Mouse (Mus musculus) forebrain, embryonic 14.5 days (tissue): ENCODE results near the gene Tspo. TPM values are rescaled to one million over a fixed set of nuclear protein-coding genes. Genes with fewer than 3 reads are reported as not detected.
A peak's percentile ranks its signal among the peaks of the same experiment; 100 is the strongest.

Experiments used
- ATAC-seq: fragments of 200-750 bp; cut with Nextera tagmentation; 2 replicates; pipeline ENCODE4 v1.8.0; 2017; ENCODE audit warnings: mild to moderate bottlenecking, moderate library complexity
- DNase-seq: peaks from one replicate; pipeline ENCODE4 v3.0.0-alpha.2; 2015; ENCODE audit warnings: low spot score
- H3K27ac ChIP-seq: fragments of 300-500 bp; sonication (generic); 2 replicates; pipeline ENCODE4 v1.5.1; 2014; ENCODE audit warnings: low read depth, mild to moderate bottlenecking, control low read depth, low read length, moderate library complexity
- H3K27me3 ChIP-seq: fragments of 300-500 bp; sonication (generic); replicated peaks from 2 replicates; pipeline ENCODE4 v1.6.1; 2014; ENCODE audit warnings: low read length, control low read depth, mixed read lengths; ENCODE audit not compliant: control insufficient read depth, insufficient read depth
- H3K36me3 ChIP-seq: fragments of 300-500 bp; sonication (generic); 2 replicates; pipeline ENCODE4 v1.6.1; 2014; ENCODE audit warnings: low read length, control low read depth; ENCODE audit not compliant: control insufficient read depth, insufficient read depth
- H3K4me1 ChIP-seq: fragments of 300-500 bp; sonication (generic); 2 replicates; pipeline ENCODE4 v1.6.1; 2014; ENCODE audit warnings: antibody characterized with exemption, low read length, control low read depth; ENCODE audit not compliant: control insufficient read depth, insufficient read depth
- H3K4me2 ChIP-seq: fragments of 300-500 bp; sonication (generic); 2 replicates; pipeline ENCODE4 v1.6.1; 2014; ENCODE audit warnings: mild to moderate bottlenecking, control low read depth, low read length
- H3K4me3 ChIP-seq: fragments of 300-500 bp; sonication (generic); 2 replicates; pipeline ENCODE4 v1.5.1; 2014; ENCODE audit warnings: low read depth, low read length, control low read depth
- H3K9ac ChIP-seq: fragments of 300-500 bp; sonication (generic); 2 replicates; pipeline ENCODE4 v1.6.1; 2014; ENCODE audit warnings: mild to moderate bottlenecking, low read length, control low read depth, moderate library complexity
- H3K9me3 ChIP-seq: fragments of 300-500 bp; sonication (generic); replicated peaks from 2 replicates; pipeline ENCODE4 v1.6.1; 2016; ENCODE audit warnings: low read length, control low read depth, mixed read lengths; ENCODE audit not compliant: control insufficient read depth
- WGBS: fragments of 180-500 bp; shearing (Covaris S2); extraction: QIAGEN DNeasy Blood & Tissue Kit; methylation state at CpG from one replicate; pipeline ENCODE4 v1.1.7; 2014; 5-methylcytosine and 5-hydroxymethylcytosine counted together
- polyA plus RNA-seq: library from polyadenylated mRNA; unstranded; fragments of >200 nt; fragmentation: Nextera tagmentation; extraction: Ambion mirVana; gene quantifications from 2 replicates; pipeline ENCODE4 v1.2.1, GENCODE M21; 2014

Gene Tspo
- polyA plus RNA-seq, 1 experiment from 2014 or later: 18.4 TPM

DNA sequence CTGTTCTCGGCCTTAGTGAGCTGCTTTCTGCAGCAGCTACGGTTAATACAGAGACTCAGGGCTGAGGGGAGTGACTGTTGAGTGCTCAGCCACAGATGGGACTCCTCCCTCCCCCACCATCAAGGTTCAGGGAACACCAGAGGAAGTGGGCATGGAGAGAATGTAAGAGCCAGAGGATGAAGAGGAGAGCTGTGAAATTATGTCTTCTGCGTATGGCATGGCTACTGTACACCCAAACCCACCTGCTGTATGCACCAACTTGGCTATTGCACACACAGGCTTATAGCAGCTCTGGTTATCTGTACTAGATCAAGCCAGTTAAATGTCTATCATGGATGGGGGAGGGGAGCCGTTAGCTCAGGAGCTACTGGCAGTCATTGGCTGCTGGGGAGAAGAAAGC lies 37.8 kb downstream of the Tspo start:
- DNase-seq (no peak), ATAC-seq (no peak)
- no peaks in the 10 kb centered on the region for H3K36me3 ChIP-seq
- H3K4me1 ChIP-seq: no peaks in the 10 kb centered on the region
- H3K9me3 ChIP-seq: no peaks in the 10 kb centered on the region
- no peak overlapping the region for H3K27ac ChIP-seq
- no peak overlapping the region for H3K9ac ChIP-seq
- no peak overlapping the region for H3K4me3 ChIP-seq
- no peak overlapping the region for H3K4me2 ChIP-seq
- H3K27me3 ChIP-seq: no peaks in the 10 kb centered on the region
- 75% methylated on average over 4 of the region's 4 CpGs for WGBS

DNA sequence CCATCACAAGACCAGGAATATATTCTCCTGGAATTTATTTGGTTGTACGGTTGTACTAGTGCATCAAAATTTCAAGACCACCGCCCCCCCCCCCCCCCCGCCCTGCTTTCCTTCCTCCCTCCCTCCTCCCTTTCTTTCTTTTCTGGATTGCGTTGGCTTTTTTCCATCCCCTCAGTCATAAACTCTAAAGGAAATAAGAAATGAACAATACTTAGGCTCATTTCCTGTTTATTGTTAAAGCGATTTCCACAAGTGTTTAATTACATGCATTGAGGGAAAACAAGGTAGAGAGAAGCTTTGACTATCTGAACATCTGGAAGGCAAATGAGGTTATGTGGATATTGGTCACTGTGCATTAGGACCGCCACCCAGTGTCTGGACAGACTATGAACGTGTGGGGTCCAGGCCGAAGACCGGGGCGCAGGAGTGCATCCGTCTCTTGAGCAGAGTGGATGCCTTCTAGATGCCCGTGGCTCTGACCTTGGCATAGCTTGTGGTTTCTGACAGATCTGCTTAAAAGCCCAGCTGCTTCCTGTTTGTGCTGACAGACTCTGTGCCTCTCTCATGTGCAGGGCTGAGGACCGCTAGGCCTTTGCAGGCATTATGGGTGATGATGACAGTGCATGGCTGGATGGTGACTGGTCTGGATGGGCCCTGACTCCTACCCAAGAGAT lies 39.1 kb downstream of the Tspo start:
- no peaks in the 10 kb centered on the region for H3K36me3 ChIP-seq
- no peak overlapping the region for H3K9ac ChIP-seq
- 80% methylated on average over 13 of the region's 13 CpGs for WGBS
- H3K4me1 ChIP-seq: no peaks in the 10 kb centered on the region
- H3K9me3 ChIP-seq: no peaks in the 10 kb centered on the region
- ATAC-seq (no peak), DNase-seq (no peak)
- no peaks in the 10 kb centered on the region for H3K27me3 ChIP-seq
- no peak overlapping the region for H3K4me3 ChIP-seq
- no peak overlapping the region for H3K27ac ChIP-seq
- H3K4me2 ChIP-seq: no peak overlapping the region

DNA sequence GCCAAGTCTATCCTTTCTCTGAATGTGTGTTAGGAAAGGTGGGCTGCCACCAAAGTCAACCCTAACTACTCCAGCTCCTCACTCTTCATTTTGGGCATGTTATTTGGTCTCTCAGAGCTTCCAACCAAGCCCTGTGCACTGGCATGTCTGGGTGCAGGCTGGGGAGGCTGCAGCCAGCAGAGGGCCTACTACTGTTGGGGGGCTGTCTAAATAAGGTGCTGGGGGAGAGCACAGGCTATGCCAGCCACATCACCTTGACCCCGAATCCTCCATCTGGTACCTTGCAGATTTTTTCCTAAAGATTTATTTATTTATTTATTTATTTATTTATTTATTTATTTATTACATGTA lies 39.6 kb downstream of the Tspo start:
- Histone ChIP-seq H3K27me3 (no peaks in the 10 kb centered on the region), H3K27ac (no peak overlapping the region), H3K36me3 (no peaks in the 10 kb centered on the region), H3K4me3 (no peak overlapping the region), H3K4me2 (no peak overlapping the region), H3K4me1 (no peaks in the 10 kb centered on the region), H3K9ac (no peak overlapping the region), H3K9me3 (no peaks in the 10 kb centered on the region)
- no peak for ATAC-seq
- 94% methylated on average over 1 of the region's 1 CpGs for WGBS
- DNase-seq: no peak

DNA sequence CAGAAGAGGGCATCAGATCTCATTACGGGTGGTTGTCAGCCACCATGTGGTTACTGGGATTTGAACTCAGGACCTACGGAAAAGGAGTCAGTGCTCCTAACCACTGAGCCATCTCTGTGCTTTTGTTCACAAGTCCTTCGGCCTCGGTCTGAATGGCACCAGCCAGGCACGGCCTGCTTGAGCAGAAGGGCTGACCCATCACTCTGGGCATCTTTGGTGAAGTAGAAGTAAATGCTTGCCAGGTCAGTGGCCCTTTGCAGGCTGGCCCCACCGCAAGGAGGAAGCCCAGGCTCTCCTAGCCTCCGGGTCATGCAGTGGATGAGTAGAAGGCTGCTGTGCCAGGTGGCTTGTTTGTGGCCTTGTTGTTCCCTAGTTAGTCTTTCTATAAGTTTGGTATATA lies 40.0 kb downstream of the Tspo start:
- ATAC-seq (no peak), DNase-seq (no peak)
- 94% methylated on average over 7 of the region's 7 CpGs for WGBS
- Histone ChIP-seq H3K4me3 (no peak overlapping the region), H3K4me1 (no peaks in the 10 kb centered on the region), H3K36me3 (no peaks in the 10 kb centered on the region), H3K27me3 (no peaks in the 10 kb centered on the region), H3K9me3 (no peaks in the 10 kb centered on the region), H3K9ac (no peak overlapping the region), H3K4me2 (no peak overlapping the region), H3K27ac (no peak overlapping the region)

DNA sequence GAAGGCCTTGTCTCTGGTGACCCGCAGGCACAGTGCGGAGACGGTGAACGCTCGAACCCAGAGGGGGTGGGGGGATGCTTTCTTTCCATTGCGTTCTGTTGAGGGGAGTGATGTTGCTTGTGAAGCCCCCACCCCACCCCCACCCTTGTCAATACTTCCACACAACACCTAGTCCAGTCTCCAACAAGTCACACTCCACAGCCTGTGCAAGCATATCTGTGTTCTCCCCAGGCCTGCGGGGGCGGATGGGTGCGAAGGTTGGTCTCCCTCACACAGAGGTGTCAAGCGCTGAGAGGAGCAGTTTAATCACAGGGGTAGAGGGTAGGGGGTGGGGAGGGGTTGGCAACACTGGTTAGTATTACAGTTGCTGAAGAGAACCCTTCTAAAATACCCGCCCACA lies 42.8 kb downstream of the Tspo start:
- Histone ChIP-seq H3K9me3 (no peaks in the 10 kb centered on the region), H3K36me3 (no peaks in the 10 kb centered on the region), H3K4me1 (no peaks in the 10 kb centered on the region), H3K4me3 (no peak overlapping the region), H3K4me2 (no peak overlapping the region), H3K27ac (no peak overlapping the region), H3K27me3 (no peaks in the 10 kb centered on the region), H3K9ac (no peak overlapping the region)
- ATAC-seq (no peak), DNase-seq (no peak)
- 95% methylated on average over 11 of the region's 11 CpGs for WGBS

DNA sequence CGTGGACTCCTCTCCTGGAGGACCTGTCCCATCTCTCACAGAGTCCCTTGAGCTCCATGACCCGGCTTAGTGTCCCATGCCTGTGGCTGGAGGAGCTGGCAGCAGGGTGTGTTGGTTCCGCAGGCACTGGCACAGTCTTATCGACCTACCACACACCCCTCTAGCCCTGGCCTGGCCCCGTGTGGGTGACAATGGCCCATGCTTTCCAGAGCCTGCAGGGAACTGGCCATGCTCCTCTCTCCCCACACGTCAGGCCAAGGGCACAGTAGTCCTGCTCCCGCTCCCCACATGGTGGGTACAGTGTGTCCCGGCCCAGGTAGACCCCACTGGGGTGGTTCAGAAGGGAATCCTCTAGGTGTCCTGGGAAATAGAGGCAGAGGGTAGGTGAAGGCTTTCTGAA lies 43.3 kb downstream of the Tspo start:
- no peaks in the 10 kb centered on the region for H3K27me3 ChIP-seq
- no peak for ATAC-seq
- no peak for DNase-seq
- no peak overlapping the region for H3K4me3 ChIP-seq
- H3K27ac ChIP-seq: no peak overlapping the region
- H3K9ac ChIP-seq: no peak overlapping the region
- no peaks in the 10 kb centered on the region for H3K9me3 ChIP-seq
- H3K4me2 ChIP-seq: no peak overlapping the region
- H3K36me3 ChIP-seq: no peaks in the 10 kb centered on the region
- H3K4me1 ChIP-seq: no peaks in the 10 kb centered on the region
- 90% methylated on average over 8 of the region's 8 CpGs for WGBS

DNA sequence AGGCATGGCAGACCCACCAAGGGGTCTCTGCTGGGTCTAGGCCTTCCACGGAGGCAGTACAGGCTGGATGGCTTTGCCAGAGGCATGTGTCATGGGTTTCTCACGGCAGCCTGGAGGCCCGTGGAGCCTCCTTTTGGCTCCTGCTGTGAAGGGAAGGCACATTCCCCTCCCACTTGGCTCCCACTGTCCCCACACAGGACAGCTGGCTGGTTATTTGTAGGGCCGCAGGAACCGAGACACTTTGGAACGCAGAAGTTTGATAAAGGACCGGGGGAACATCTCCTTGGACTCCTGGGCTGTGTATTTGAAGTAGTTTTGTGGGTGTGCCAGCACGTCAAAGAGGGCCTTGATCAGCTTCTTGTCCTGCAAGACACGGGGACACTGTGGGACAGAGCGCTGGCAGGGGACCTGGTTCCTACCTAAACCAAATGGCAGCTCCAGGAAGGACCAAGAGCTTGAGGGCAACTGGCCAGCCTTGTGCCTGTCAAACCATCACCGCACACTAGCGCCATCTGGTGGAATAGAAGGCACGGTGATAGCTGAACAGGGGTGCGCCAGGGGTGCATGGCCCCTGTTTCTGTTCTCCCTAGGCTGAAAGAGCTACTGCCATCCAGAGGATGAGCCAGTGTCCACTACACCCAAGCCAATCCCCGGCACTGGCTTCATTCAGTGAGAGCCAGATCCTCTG lies 43.9 kb downstream of the Tspo start:
- H3K36me3 ChIP-seq: peaks cover 6% of the 10 kb centered on the region; the same call in 1 of the 2 replicates
- H3K4me1 ChIP-seq: no peaks in the 10 kb centered on the region
- no peak overlapping the region for H3K9ac ChIP-seq
- DNase-seq: peak; percentile 70
- no peaks in the 10 kb centered on the region for H3K9me3 ChIP-seq
- H3K27ac ChIP-seq: no peak overlapping the region
- no peak for ATAC-seq
- H3K27me3 ChIP-seq: no peaks in the 10 kb centered on the region
- WGBS: 51% methylated on average over 15 of the region's 15 CpGs
- no peak overlapping the region for H3K4me2 ChIP-seq
- no peak overlapping the region for H3K4me3 ChIP-seq

DNA sequence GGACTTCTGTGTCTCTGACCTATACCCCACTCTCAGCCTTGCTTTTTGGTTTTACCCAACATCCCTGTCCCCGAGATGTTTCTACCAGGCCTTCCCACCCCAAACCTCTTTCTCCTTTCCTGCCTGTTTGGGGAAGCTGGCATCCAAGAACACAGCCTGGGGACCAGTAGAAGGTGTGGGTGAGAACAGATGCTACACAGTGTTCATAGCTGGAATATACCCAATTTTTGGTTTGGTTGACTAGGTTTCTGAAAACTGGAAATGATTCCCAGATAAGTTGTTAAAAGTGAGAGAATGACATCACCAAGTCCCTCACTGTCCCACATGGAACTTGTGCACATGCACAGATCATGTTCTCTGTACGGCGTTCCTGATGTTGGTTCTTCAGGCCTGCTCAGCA lies 51.9 kb downstream of the Tspo start:
- Histone ChIP-seq H3K9ac (no peak overlapping the region), H3K27ac (no peak overlapping the region), H3K4me2 (no peak overlapping the region), H3K27me3 (no peaks in the 10 kb centered on the region), H3K4me1 (no peaks in the 10 kb centered on the region), H3K9me3 (no peaks in the 10 kb centered on the region), H3K36me3 (peaks cover 24% of the 10 kb centered on the region; the same call in 1 of the 2 replicates), H3K4me3 (no peak overlapping the region)
- DNase-seq (no peak), ATAC-seq (no peak)
- WGBS: 81% methylated on average over 3 of the region's 3 CpGs
